Mouse (Mus musculus) bone marrow macrophage, adult 2 months (primary cell): Measurements from ENCODE around the gene Galnt7. TPM values are rescaled to one million over a fixed set of nuclear protein-coding genes. Genes with fewer than 3 reads are reported as not detected.
A peak's percentile ranks its signal among the peaks of the same experiment; 100 is the strongest.

Source experiments
- H3K27ac ChIP-seq: 2 replicates; pipeline ENCODE4 v1.5.1; 2012; ENCODE audit warnings: low read depth, low read length; ENCODE audit not compliant: insufficient read depth
- H3K4me1 ChIP-seq: 2 replicates; pipeline ENCODE4 v1.6.1; 2012; ENCODE audit warnings: low read length; ENCODE audit not compliant: control insufficient read depth, insufficient read depth
- H3K4me3 ChIP-seq: 2 replicates; pipeline ENCODE4 v1.5.1; 2012; ENCODE audit warnings: mild to moderate bottlenecking, low read length, moderate library complexity; ENCODE audit not compliant: insufficient read depth
- CTCF ChIP-seq: IDR thresholded peaks from 2 replicates; pipeline ENCODE4 v1.5.1; 2012; ENCODE audit warnings: low read depth, mild to moderate bottlenecking, low read length, moderate library complexity
- POLR2A ChIP-seq: IDR thresholded peaks from 2 replicates; pipeline ENCODE4 v1.6.1; 2012; ENCODE audit warnings: mild to moderate bottlenecking, low read depth, low read length, borderline replicate concordance
- polyA plus RNA-seq: library from polyadenylated mRNA; stranded (reverse); fragments of >200 nt; gene quantifications from 2 replicates; pipeline ENCODE4 v1.2.4, GENCODE M21; 2012; ENCODE audit not compliant: missing spikeins, insufficient read depth, insufficient read length

Galnt7 gene
- polyA plus RNA-seq, 1 experiment: 24.7 TPM

DNA sequence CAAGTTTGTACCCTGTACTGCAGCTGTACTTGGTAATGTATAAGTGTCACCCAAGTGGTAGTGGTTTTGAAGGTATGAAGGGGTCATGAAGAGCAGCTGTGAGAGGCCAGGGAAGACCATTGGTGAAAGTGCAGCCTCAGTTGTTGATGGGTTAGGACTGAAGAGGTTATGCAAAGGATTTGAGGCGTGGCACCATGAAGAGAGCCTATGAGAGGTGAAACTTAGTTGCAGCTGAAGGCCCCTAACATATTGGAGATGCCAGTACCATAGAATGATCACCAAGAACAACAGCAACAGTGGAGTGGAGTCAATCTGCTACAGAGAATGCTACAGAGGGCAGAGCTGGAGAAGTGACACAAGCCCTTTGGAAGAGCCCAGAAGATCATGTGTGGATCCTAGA, 163.5 kb downstream of the Galnt7 start:
- H3K4me1 ChIP-seq: peaks cover 7% of the 10 kb centered on the region; the same call in 1 of the 2 replicates
- no peak overlapping the region for H3K4me3 ChIP-seq
- no peak for TF ChIP-seq CTCF
- TF ChIP-seq POLR2A: no peak
- H3K27ac ChIP-seq: no peak overlapping the region

DNA sequence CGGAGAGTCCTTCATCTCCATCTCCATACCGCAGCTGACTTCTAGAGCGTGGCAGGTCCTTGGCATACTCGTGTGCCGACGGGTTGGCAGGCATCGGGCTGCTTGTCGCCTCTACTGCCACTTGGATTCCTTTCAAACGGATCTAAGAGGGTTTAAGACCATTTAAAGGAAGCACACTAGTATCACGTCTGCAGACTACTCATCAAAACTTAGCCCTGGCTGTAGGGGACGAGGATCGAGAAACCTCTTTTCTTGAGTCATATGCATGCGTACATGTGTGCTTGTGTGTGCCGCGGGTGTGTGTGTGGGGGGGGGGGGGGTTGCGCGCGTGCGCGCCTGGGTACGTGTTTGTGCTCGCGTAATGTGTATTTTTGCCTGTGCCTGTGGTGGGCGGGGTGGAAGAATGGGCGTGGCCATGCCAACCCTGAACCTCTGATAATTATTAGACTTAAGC, 164.5 kb downstream of the Galnt7 start:
- no peak for TF ChIP-seq CTCF
- TF ChIP-seq POLR2A: no peak
- Histone ChIP-seq H3K4me1 (peaks cover 7% of the 10 kb centered on the region; the same call in 1 of the 2 replicates), H3K27ac (peak overlapping the region; percentile 46), H3K4me3 (peak overlapping the region; percentile 93)

DNA sequence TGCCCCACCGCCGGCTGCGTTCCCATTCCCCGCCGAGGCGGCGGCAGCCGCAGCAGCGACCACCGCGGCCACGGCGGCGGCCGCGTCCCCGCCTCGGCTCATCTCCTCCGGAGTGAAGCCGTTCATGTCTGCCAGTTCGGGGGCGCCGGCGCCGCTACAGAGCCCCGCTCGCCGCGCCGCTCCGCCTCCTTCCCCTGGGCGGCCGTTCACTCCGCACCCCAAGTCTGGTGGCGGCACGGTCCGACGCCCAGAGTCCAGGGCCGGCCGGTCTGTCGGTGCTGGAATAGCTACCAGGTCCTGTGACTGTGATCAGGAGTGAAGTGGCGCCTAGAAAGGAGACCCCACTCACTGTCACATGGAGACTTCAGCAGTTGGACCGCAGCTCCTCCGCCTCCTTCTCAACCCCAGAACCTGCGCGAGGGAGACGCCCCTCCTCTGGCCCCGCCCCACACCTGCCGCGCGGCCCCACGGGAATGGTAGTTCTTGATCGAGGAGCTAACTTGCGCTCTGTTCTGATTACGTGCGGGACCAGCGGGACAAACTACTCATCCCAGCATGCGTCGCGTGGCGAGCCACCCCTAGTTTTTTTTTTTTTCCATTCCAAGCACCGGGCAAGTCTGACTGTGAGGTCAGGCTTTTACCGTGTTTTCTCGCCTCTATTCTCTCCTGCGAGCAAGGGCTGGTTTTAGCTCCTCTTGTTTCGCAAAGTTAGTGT, 165.2 kb downstream of the Galnt7 start, which contains the start of gene Sap30:
Gene Sap30, minus strand, starts transcription at position 420 of the 715 bp plus-strand sequence.
- TF ChIP-seq POLR2A (no peak), CTCF (no peak)

DNA sequence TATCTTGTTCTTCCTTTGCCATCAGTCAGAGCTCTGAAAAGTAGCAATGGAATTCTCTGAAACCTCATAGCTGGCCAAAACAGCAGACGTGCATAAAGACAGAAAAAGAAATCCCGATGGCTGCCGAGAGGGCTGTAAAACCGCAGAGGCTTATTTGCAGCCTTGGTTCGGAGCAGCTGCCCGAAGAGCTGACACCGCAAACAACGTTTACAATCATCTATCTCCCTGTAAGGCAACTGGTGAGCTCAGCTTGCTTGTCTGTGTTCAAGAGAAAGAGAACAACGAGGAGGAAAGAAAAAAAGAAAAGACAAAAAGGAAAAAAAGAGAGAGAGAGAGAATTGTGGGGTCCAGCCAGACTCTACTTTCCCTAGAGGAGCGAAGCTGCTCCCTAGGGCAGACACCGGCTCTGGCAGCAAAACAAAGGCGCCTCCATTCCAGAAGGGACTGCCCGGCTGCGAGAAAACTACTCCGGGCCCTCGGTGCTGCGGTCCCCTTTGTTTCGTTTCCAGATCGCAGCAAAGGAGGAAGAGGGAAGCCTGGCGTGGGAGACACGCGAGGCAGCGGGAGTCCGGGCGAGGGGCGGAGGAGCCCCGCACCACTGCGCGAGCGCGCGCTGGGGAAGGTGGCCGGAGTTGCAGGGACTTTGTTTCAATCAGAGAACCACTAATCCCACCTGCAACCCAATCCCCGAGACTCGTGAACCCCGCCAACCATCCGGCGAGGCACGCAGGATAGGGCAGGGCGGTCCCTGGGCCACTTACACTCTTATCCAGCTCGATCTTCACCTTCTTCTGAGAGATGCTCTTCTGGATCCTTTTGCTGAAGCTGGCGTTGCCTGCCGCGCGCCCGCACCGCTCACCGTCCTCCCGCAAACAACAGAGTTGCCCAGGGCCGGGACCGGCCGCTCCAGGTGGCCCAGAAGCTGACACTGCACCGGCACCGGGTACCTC, 166.1 kb downstream of the Galnt7 start:
- H3K4me1 ChIP-seq: peaks cover 7% of the 10 kb centered on the region; the same call in 1 of the 2 replicates
- TF ChIP-seq CTCF (no peak), POLR2A (no peak)
- H3K27ac ChIP-seq: peak overlapping the region; percentile 81
- peak overlapping the region; percentile 93 for H3K4me3 ChIP-seq

More for the DNA sequence above, 165.2 kb downstream of the Galnt7 start, which contains the start of gene Sap30:
- Histone ChIP-seq H3K27ac (peak within 1 kb of the TSS; percentile 81), H3K4me3 (peak within 1 kb of the TSS; percentile 93), H3K4me1 (peaks cover 7% of the 10 kb centered on the region; the same call in 1 of the 2 replicates)

DNA sequence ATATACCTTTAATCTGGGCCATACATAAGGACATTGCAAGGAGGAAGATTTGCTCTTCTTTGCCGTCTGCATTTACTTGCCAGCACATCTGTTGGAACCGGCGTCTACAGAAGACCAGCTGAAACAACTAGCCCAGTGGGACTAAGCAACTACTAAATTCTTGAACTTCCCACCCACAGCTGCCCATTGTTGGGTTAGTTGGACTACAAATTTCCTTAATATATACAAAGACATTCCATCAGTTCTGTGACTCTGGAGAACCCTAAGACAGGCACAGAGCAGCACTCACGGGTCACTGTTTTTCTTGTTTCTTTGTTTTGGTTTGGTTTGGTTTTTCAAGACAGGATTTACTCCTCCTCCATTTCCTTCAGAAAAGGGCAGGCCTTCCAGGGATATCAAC, 172.2 kb downstream of the Galnt7 start:
- peaks cover 31% of the 10 kb centered on the region for H3K4me1 ChIP-seq
- H3K4me3 ChIP-seq: no peak overlapping the region
- TF ChIP-seq POLR2A: no peak
- TF ChIP-seq CTCF: no peak
- no peak overlapping the region for H3K27ac ChIP-seq

DNA sequence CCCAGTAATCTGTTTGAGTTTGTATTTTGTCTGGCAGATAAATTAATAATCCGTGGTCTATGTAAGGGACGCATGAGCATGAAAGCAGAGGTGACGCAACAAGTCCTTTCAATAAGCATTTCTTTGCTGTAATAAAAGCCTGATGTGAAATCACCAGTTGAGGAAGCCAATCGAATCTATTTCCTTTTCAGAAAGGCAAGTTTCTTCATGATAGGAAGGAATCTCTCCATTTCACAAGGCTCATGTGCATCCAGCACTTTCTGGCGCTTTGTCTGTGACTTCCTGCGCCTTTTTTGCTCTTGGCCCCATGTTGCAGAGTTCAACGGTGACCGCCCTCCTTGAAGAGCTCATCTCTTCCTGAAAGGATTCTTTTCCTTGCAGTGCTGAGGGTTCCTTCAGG, 173.1 kb downstream of the Galnt7 start:
- TF ChIP-seq POLR2A: no peak
- TF ChIP-seq CTCF: no peak
- Histone ChIP-seq H3K4me1 (peaks cover 28% of the 10 kb centered on the region), H3K27ac (peak overlapping the region; percentile 36; the same call in 1 of the 2 replicates), H3K4me3 (no peak overlapping the region)

DNA sequence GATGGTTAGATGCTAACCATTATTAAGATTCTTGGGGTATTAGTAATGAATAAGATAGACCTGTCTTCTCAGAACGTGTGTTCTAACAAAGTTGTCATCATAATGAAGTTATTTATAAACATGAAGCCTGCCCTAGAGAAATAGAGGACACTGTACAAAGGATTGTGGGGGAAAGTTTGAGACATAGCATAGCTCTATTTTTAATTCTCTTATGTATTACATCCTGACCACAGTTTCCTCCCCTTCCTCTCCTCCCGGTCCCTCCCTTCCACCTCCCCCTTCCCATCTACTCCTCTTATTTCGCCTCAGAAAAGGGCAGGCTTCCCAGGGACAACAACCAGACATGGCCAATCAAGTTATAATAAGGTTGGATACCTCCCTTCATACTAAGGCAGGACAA, 174.4 kb downstream of the Galnt7 start:
- H3K4me1 ChIP-seq: peaks cover 28% of the 10 kb centered on the region
- TF ChIP-seq POLR2A (no peak), CTCF (no peak)
- peak overlapping the region; percentile 44 for H3K27ac ChIP-seq
- no peak overlapping the region for H3K4me3 ChIP-seq

Other genes with a start within 250 kb of the Galnt7 start
- gene Scrg1, start 197.1 kb downstream of the Galnt7 start, polyA plus RNA-seq: not detected in 2 replicates
- gene Sap30, start 165.2 kb downstream of the Galnt7 start, polyA plus RNA-seq: 47.8 and 50.9 TPM in 2 replicates
- 55.6 and 95.1 TPM in 2 replicates for gene Hmgb2, start 141.1 kb downstream of the Galnt7 start, polyA plus RNA-seq